In genomic region chr1:37299540-37300491, GRCm38 (mm10) we compare ENCODE assay signal across 8 mouse cellular contexts. TPM values are rescaled to one million over a fixed set of nuclear protein-coding genes. Genes with fewer than 3 reads are reported as not detected.
DNase-seq lines count a peak whose midpoint lies in the region; ATAC-seq and TF ChIP-seq lines count a peak whose summit lies in the region.

Inpp4a (plus strand) TSS chr1:37299865.

- peak within 1 kb of the TSS; percentile 81 for H3K4me2 ChIP-seq in embryonic facial prominence, embryonic 14.5 days (ENCODE audit: low read depth, low read length)
- peak within 1 kb of the TSS; percentile 76 for H3K4me2 ChIP-seq in limb, embryonic 13.5 days (replicated peaks)
- peak within 1 kb of the TSS; percentile 79 for H3K4me2 ChIP-seq in midbrain, embryonic 16.5 days (ENCODE audit: low read length)

- TF ChIP-seq POLR2A in heart, adult 2 months (IDR thresholded peaks at IDR 0.05; ENCODE audit: insufficient read depth, low read depth, low read length): peak; percentile 61; the same call in 1 of the 2 replicates

- H3K4me3 ChIP-seq in embryonic facial prominence, embryonic 14.5 days (ENCODE audit: low read depth, low read length): peak within 1 kb of the TSS; percentile 91
- H3K4me3 ChIP-seq in heart, adult 2 months: peak within 1 kb of the TSS; percentile 77
- H3K4me3 ChIP-seq in limb, embryonic 13.5 days: peak within 1 kb of the TSS; percentile 94
- peak within 1 kb of the TSS; percentile 84 for H3K4me3 ChIP-seq in midbrain, embryonic 16.5 days (ENCODE audit: low read depth, low read length)

- 0 out of 2 replicates have a peak, but pooled peaks have one; percentile 5 for TF ChIP-seq CTCF in heart, adult 2 months (IDR thresholded peaks at IDR 0.05)

- peak; percentile 92 for ATAC-seq in embryonic facial prominence, embryonic 14.5 days (ENCODE audit: low read depth)
- peak; percentile 92 for ATAC-seq in limb, embryonic 13.5 days (ENCODE audit: low FRiP score, low read depth)
- peak; percentile 92 for ATAC-seq in midbrain, embryonic 16.5 days

- 1% methylated on average over 55 of the region's 77 CpGs for WGBS in embryonic facial prominence, embryonic 14.5 days
- 1% methylated on average over 71 of the region's 77 CpGs for WGBS in heart, adult 2 months
- WGBS in limb, embryonic 13.5 days: 2% methylated on average over 77 of the region's 77 CpGs
- under 1% methylated on average over 74 of the region's 77 CpGs for WGBS in midbrain, embryonic 16.5 days

- peak within 1 kb of the TSS; percentile 44; the same call in 1 of the 2 replicates for H3K27ac ChIP-seq in embryonic facial prominence, embryonic 14.5 days (replicated peaks; ENCODE audit: low read depth, low read length)
- H3K27ac ChIP-seq in heart, adult 2 months: peak within 1 kb of the TSS; percentile 83
- H3K27ac ChIP-seq in limb, embryonic 13.5 days: no peak within 1 kb of the TSS; the same call in 1 of the 2 replicates
- H3K27ac ChIP-seq in midbrain, embryonic 16.5 days (ENCODE audit: low read length): peak within 1 kb of the TSS; percentile 78

- DNase-seq in 3T3-L1 (ENCODE audit: low read depth, low spot score): peak; percentile 87
- peak; percentile 94 to 98 for DNase-seq in adrenal gland, postnatal 4 days (ENCODE audit: low spot score in 2 of 2)
- DNase-seq in embryonic facial prominence, embryonic 14.5 days (ENCODE audit: low spot score): peak; percentile 93
- DNase-seq in heart, adult 2 months: peak; percentile 93 to 96
- DNase-seq in kidney, adult 8-10 months: peak; percentile 88 to 91
- DNase-seq in spleen, postnatal 10 days (ENCODE audit: low spot score in 2 of 2): peak; percentile 85 to 96

- peaks cover 11% of the 10 kb centered on the region for H3K4me1 ChIP-seq in embryonic facial prominence, embryonic 14.5 days (ENCODE audit: control insufficient read depth, insufficient read depth, low read length)
- peaks cover 4% of the 10 kb centered on the region for H3K4me1 ChIP-seq in heart, adult 2 months (ENCODE audit: control insufficient read depth, insufficient read depth, low read length)
- H3K4me1 ChIP-seq in limb, embryonic 13.5 days: peaks cover 13% of the 10 kb centered on the region
- H3K4me1 ChIP-seq in midbrain, embryonic 16.5 days (ENCODE audit: control insufficient read depth, insufficient read depth, low read length): peaks cover 17% of the 10 kb centered on the region

- peak within 1 kb of the TSS; percentile 85 for H3K9ac ChIP-seq in embryonic facial prominence, embryonic 14.5 days (ENCODE audit: low read depth, low read length)
- H3K9ac ChIP-seq in heart, adult 2 months (ENCODE audit: low read depth, low read length): peak within 1 kb of the TSS; percentile 88
- peak within 1 kb of the TSS; percentile 81 for H3K9ac ChIP-seq in limb, embryonic 13.5 days
- H3K9ac ChIP-seq in midbrain, embryonic 16.5 days (ENCODE audit: low read depth, low read length): peak within 1 kb of the TSS; percentile 92

- H3K79me2 ChIP-seq in heart, adult 2 months (replicated peaks; ENCODE audit: control insufficient read depth, insufficient read depth, low read length): no peaks in the 10 kb centered on the region; the same call in 1 of the 2 replicates

- intact Hi-C loops in heart, adult 2 months (cut with DNase I): no loop called here

- no peaks in the 10 kb centered on the region for H3K27me3 ChIP-seq in embryonic facial prominence, embryonic 14.5 days (replicated peaks; ENCODE audit: control insufficient read depth, insufficient read depth, low read length)
- no peaks in the 10 kb centered on the region for H3K27me3 ChIP-seq in heart, adult 2 months (ENCODE audit: control insufficient read depth, insufficient read depth, low read length)
- H3K27me3 ChIP-seq in limb, embryonic 13.5 days: no peaks in the 10 kb centered on the region
- no peaks in the 10 kb centered on the region for H3K27me3 ChIP-seq in midbrain, embryonic 16.5 days (ENCODE audit: control insufficient read depth, insufficient read depth, low read depth, low read length)

- no peaks in the 10 kb centered on the region for H3K9me3 ChIP-seq in embryonic facial prominence, embryonic 14.5 days (ENCODE audit: control insufficient read depth, low read length)
- no peaks in the 10 kb centered on the region for H3K9me3 ChIP-seq in limb, embryonic 13.5 days
- no peaks in the 10 kb centered on the region for H3K9me3 ChIP-seq in midbrain, embryonic 16.5 days (replicated peaks; ENCODE audit: control insufficient read depth, low read length, poor library complexity, severe bottlenecking)

- no peaks in the 10 kb centered on the region for H3K36me3 ChIP-seq in embryonic facial prominence, embryonic 14.5 days (ENCODE audit: control insufficient read depth, insufficient read depth, low read length)
- H3K36me3 ChIP-seq in heart, adult 2 months (ENCODE audit: control insufficient read depth, insufficient read depth, low read length): no peaks in the 10 kb centered on the region
- H3K36me3 ChIP-seq in limb, embryonic 13.5 days: no peaks in the 10 kb centered on the region
- H3K36me3 ChIP-seq in midbrain, embryonic 16.5 days (ENCODE audit: control insufficient read depth, insufficient read depth, low read length): no peaks in the 10 kb centered on the region

- no peak for TF ChIP-seq EP300 in heart, adult 2 months (IDR thresholded peaks at IDR 0.05; ENCODE audit: insufficient read depth, low read depth, low read length)

RNA-seq across cellular contexts. Expression of gene Inpp4a, which starts in this region (rescaled TPM):
- total RNA-seq in adrenal gland, postnatal 4 days (2021): 10 to 100 TPM; 25.1 to 29.7 TPM
- polyA plus RNA-seq in embryonic facial prominence, embryonic 14.5 days (2014; fragmentation: Nextera tagmentation; extraction: Ambion mirVana): 16.9 and 17.7 TPM in 2 replicates
- 10 to 100 TPM; 18.9 to 19.2 TPM for total RNA-seq in heart, adult 2 months (2021)
- 10.3 and 14.3 TPM in 2 replicates for polyA plus RNA-seq in heart, adult 2 months (2012; rRNA removed)
- polyA plus RNA-seq in limb, embryonic 13.5 days (2015; fragmentation: Nextera tagmentation; extraction: Ambion mirVana): 20.9 and 21.2 TPM in 2 replicates
- polyA plus RNA-seq in midbrain, embryonic 16.5 days (2015; fragmentation: Nextera tagmentation; extraction: Ambion mirVana): 78.9 and 79.9 TPM in 2 replicates
